Mouse (Mus musculus): Measurements from ENCODE around the gene Ttc9. TPM values are rescaled to one million over a fixed set of nuclear protein-coding genes. Genes with fewer than 3 reads are reported as not detected.

The Ttc9 gene
- 18.4 and 20.6 TPM in 2 replicates for polyA plus RNA-seq (2015; fragmentation: Nextera tagmentation; extraction: Ambion mirVana)

GRCm38 (mm10) chr12:81630915-81631660, at the start of gene Ttc9:
Gene Ttc9 (plus strand): TSS chr12:81631249.
- Histone ChIP-seq H3K4me3 (peak within 1 kb of the TSS; percentile 89), H3K36me3 (no peaks in the 10 kb centered on the region), H3K9ac (peak within 1 kb of the TSS; percentile 92), H3K4me2 (peak within 1 kb of the TSS; percentile 90), H3K4me1 (replicated peaks) (peaks cover 26% of the 10 kb centered on the region), H3K27me3 (peaks cover 4% of the 10 kb centered on the region; the same call in 1 of the 2 replicates), H3K27ac (replicated peaks) (peak within 1 kb of the TSS; percentile 97), H3K9me3 (no peaks in the 10 kb centered on the region)
- WGBS, result under 1% methylated on average over 77 of the region's 82 CpGs
- peak; percentile 80 for ATAC-seq (ENCODE audit: low FRiP score, low read depth)

- ATAC-seq (ENCODE audit: low FRiP score, low read depth), result peak; percentile 98
- peaks cover 2% of the 10 kb centered on the region; the same call in 1 of the 2 replicates for H3K27me3 ChIP-seq
- peak within 1 kb of the TSS; percentile 75 for H3K27ac ChIP-seq (replicated peaks)
- H3K9me3 ChIP-seq, result no peaks in the 10 kb centered on the region
- H3K4me3 ChIP-seq, result peak within 1 kb of the TSS; percentile 99
- H3K9ac ChIP-seq, result peak within 1 kb of the TSS; percentile 83
- peaks cover 13% of the 10 kb centered on the region for H3K4me1 ChIP-seq (replicated peaks)
- 0 out of 2 replicates have a peak, but pooled peaks cover 5% of the 10 kb centered on the region for H3K36me3 ChIP-seq
- peak within 1 kb of the TSS; percentile 83 for H3K4me2 ChIP-seq
- 4% methylated on average over 36 of the region's 36 CpGs for WGBS
These were observed 36.0 kb upstream of the Ttc9 start, which contains the start of gene Med6 for GRCm38 (mm10) chr12:81594902-81595671. Gene Med6 (minus strand): TSS chr12:81595008.

GRCm38 (mm10) chr12:81596547-81597262, 34.3 kb upstream of the Ttc9 start:
- H3K27me3 ChIP-seq, result peaks cover 5% of the 10 kb centered on the region; the same call in 1 of the 2 replicates
- H3K9me3 ChIP-seq, result no peaks in the 10 kb centered on the region
- no peak overlapping the region for H3K27ac ChIP-seq (replicated peaks)
- no peak overlapping the region for H3K4me3 ChIP-seq
- no peaks in the 10 kb centered on the region for H3K36me3 ChIP-seq
- H3K4me2 ChIP-seq, result no peak overlapping the region
- no peak for ATAC-seq (ENCODE audit: low FRiP score, low read depth)
- no peak overlapping the region for H3K9ac ChIP-seq
- WGBS, result 82% methylated on average over 8 of the region's 8 CpGs
- H3K4me1 ChIP-seq (replicated peaks), result peaks cover 13% of the 10 kb centered on the region

- Histone ChIP-seq H3K27me3 (peaks cover 2% of the 10 kb centered on the region; the same call in 1 of the 2 replicates), H3K9me3 (no peaks in the 10 kb centered on the region), H3K27ac (replicated peaks) (peak overlapping the region; percentile 27), H3K36me3 (no peaks in the 10 kb centered on the region), H3K4me2 (no peak overlapping the region), H3K4me3 (no peak overlapping the region), H3K4me1 (replicated peaks) (0 out of 2 replicates have a peak, but pooled peaks cover 2% of the 10 kb centered on the region), H3K9ac (no peak overlapping the region)
- WGBS, result 49% methylated on average over 5 of the region's 5 CpGs
- ATAC-seq (ENCODE audit: low FRiP score, low read depth), result no peak
These were observed 25.9 kb upstream of the Ttc9 start for GRCm38 (mm10) chr12:81604995-81605784.

- ATAC-seq (ENCODE audit: low FRiP score, low read depth), result no peak
- Histone ChIP-seq H3K9me3 (no peaks in the 10 kb centered on the region), H3K4me1 (replicated peaks) (0 out of 2 replicates have a peak, but pooled peaks cover 2% of the 10 kb centered on the region), H3K27me3 (no peaks in the 10 kb centered on the region), H3K4me2 (no peak overlapping the region), H3K4me3 (no peak overlapping the region), H3K27ac (replicated peaks) (no peak overlapping the region), H3K36me3 (no peaks in the 10 kb centered on the region), H3K9ac (no peak overlapping the region)
These were observed 21.6 kb upstream of the Ttc9 start for GRCm38 (mm10) chr12:81609445-81609844.

GRCm38 (mm10) chr12:81615807-81616206, 15.2 kb upstream of the Ttc9 start:
- H3K36me3 ChIP-seq, result no peaks in the 10 kb centered on the region
- no peak overlapping the region for H3K4me3 ChIP-seq
- 86% methylated on average over 6 of the region's 6 CpGs for WGBS
- no peak overlapping the region for H3K4me2 ChIP-seq
- no peaks in the 10 kb centered on the region for H3K9me3 ChIP-seq
- no peak overlapping the region for H3K9ac ChIP-seq
- H3K4me1 ChIP-seq (replicated peaks), result no peaks in the 10 kb centered on the region
- no peak overlapping the region for H3K27ac ChIP-seq (replicated peaks)
- no peaks in the 10 kb centered on the region for H3K27me3 ChIP-seq
- no peak for ATAC-seq (ENCODE audit: low FRiP score, low read depth)

- Histone ChIP-seq H3K9me3 (no peaks in the 10 kb centered on the region), H3K4me3 (no peak overlapping the region), H3K36me3 (no peaks in the 10 kb centered on the region), H3K4me2 (no peak overlapping the region), H3K27me3 (no peaks in the 10 kb centered on the region), H3K9ac (no peak overlapping the region), H3K4me1 (replicated peaks) (no peaks in the 10 kb centered on the region), H3K27ac (replicated peaks) (no peak overlapping the region)
- ATAC-seq (ENCODE audit: low FRiP score, low read depth), result no peak
- 53% methylated on average over 7 of the region's 7 CpGs for WGBS
These were observed 14.1 kb upstream of the Ttc9 start for GRCm38 (mm10) chr12:81616980-81617379.

- Histone ChIP-seq H3K4me2 (no peak overlapping the region), H3K4me3 (no peak overlapping the region), H3K9me3 (no peaks in the 10 kb centered on the region), H3K27ac (replicated peaks) (no peak overlapping the region), H3K27me3 (no peaks in the 10 kb centered on the region), H3K9ac (no peak overlapping the region), H3K36me3 (no peaks in the 10 kb centered on the region), H3K4me1 (replicated peaks) (no peaks in the 10 kb centered on the region)
- WGBS, result 13% methylated on average over 5 of the region's 5 CpGs
- no peak for ATAC-seq (ENCODE audit: low FRiP score, low read depth)
These were observed 11.7 kb upstream of the Ttc9 start for GRCm38 (mm10) chr12:81619302-81619701.

GRCm38 (mm10) chr12:81623377-81623776, 7.7 kb upstream of the Ttc9 start:
- no peaks in the 10 kb centered on the region for H3K36me3 ChIP-seq
- H3K9ac ChIP-seq, result no peak overlapping the region
- no peak overlapping the region for H3K27ac ChIP-seq (replicated peaks)
- ATAC-seq (ENCODE audit: low FRiP score, low read depth), result no peak
- H3K4me3 ChIP-seq, result no peak overlapping the region
- H3K9me3 ChIP-seq, result no peaks in the 10 kb centered on the region
- H3K4me2 ChIP-seq, result no peak overlapping the region
- peaks cover 2% of the 10 kb centered on the region; the same call in 1 of the 2 replicates for H3K27me3 ChIP-seq
- no peaks in the 10 kb centered on the region for H3K4me1 ChIP-seq (replicated peaks)
- 70% methylated on average over 4 of the region's 4 CpGs for WGBS

GRCm38 (mm10) chr12:81626226-81626861, 4.7 kb upstream of the Ttc9 start:
- peaks cover 8% of the 10 kb centered on the region for H3K4me1 ChIP-seq (replicated peaks)
- no peaks in the 10 kb centered on the region for H3K9me3 ChIP-seq
- H3K36me3 ChIP-seq, result no peaks in the 10 kb centered on the region
- WGBS, result 72% methylated on average over 12 of the region's 12 CpGs
- ATAC-seq (ENCODE audit: low FRiP score, low read depth), result no peak
- H3K4me3 ChIP-seq, result no peak overlapping the region
- no peak overlapping the region for H3K27ac ChIP-seq (replicated peaks)
- peaks cover 4% of the 10 kb centered on the region; the same call in 1 of the 2 replicates for H3K27me3 ChIP-seq
- no peak overlapping the region for H3K4me2 ChIP-seq
- no peak overlapping the region for H3K9ac ChIP-seq

- Histone ChIP-seq H3K4me3 (no peak overlapping the region), H3K27me3 (peaks cover 4% of the 10 kb centered on the region; the same call in 1 of the 2 replicates), H3K36me3 (no peaks in the 10 kb centered on the region), H3K9me3 (no peaks in the 10 kb centered on the region), H3K4me1 (replicated peaks) (peaks cover 12% of the 10 kb centered on the region), H3K4me2 (no peak overlapping the region), H3K27ac (replicated peaks) (no peak overlapping the region), H3K9ac (no peak overlapping the region)
- WGBS, result 83% methylated on average over 6 of the region's 6 CpGs
- ATAC-seq (ENCODE audit: low FRiP score, low read depth), result no peak
These were observed 3.6 kb upstream of the Ttc9 start for GRCm38 (mm10) chr12:81627426-81627825.

All from hindbrain, embryonic 15.5 days (tissue).